Mouse (Mus musculus) left cerebral cortex, adult 8-10 months (tissue): ENCODE measurements around the gene Mob3b. TPM values are rescaled to one million over a fixed set of nuclear protein-coding genes. Genes with fewer than 3 reads are reported as not detected.

Experiments
- DNase-seq, 2 experiments: peaks; one replicate each; pipeline ENCODE4 v3.0.0; 2022; ENCODE audit warnings: low spot score in 2 of 2
- total RNA-seq, 4 experiments: library from RNA; stranded (reverse); gene quantifications; 2 replicates each; pipeline ENCODE4 v1.2.4; 2022

Mob3b gene
- total RNA-seq, 4 experiments from 2014 or later = 6.3 to 8.9 (median 7.7) TPM

GRCm38 (mm10) chr4:35006056-35006455 is 151.2 kb downstream of the Mob3b start:
- no peak for DNase-seq

- DNase-seq = no peak
Observed at GRCm38 (mm10) chr4:35005068-35005769, 152.1 kb downstream of the Mob3b start.

- no peak for DNase-seq
Observed at GRCm38 (mm10) chr4:35004473-35004872, 152.8 kb downstream of the Mob3b start.

- no peak for DNase-seq
Observed at GRCm38 (mm10) chr4:35003550-35004326, 153.5 kb downstream of the Mob3b start.

- no peak for DNase-seq
Observed at GRCm38 (mm10) chr4:34996616-34997015, 160.7 kb downstream of the Mob3b start.

- no peak for DNase-seq
Observed at GRCm38 (mm10) chr4:34993639-34993975, 163.7 kb downstream of the Mob3b start.

- DNase-seq = no peak
Observed at GRCm38 (mm10) chr4:34992866-34993638, 164.2 kb downstream of the Mob3b start.

DNA sequence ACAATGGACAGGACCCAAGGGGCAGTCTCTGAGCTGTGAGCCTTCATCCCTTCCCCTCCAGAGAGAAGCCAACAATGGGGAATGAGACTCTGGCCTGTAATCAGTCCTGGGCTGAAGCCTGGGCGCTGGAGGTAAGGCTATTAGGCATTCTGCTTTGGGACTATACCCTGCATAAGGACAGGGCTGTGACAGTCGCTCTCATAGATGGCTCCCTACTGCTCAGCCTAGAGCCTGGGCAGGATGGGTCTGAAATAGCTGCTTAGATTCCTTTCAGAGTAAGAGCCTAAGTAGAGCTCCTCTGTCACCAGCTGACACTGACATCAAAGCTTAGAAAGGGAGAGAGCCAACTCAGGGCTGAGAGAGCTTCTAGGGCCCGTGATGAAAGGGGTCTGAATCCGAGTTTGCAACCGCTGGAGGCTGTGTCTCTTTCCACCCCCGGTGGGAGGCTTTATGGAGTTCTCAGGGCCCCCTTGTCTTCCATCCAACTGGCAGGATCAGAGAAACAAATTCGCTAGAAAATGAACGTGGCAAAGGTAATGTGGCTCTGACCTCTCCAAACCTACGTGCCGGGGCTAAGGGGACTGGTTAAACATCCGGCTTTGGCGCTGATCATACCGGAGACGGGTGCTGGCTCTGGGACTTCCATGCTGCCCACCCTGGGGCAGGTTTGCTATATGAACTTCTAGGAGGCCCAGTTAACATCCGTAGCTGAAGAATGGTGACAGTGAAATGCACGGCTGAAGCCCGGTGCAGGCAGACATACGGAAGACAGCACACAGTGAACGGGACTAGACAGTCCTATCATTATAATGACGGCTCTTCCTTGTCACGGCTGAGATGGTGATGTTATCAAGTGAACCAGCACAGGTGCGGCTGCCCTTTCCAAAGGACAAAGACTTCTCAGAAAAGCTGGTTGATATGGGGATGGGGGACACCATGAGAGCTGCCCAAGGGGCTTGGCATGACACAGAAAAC is 165.1 kb downstream of the Mob3b start:
- no peak for DNase-seq

DNA sequence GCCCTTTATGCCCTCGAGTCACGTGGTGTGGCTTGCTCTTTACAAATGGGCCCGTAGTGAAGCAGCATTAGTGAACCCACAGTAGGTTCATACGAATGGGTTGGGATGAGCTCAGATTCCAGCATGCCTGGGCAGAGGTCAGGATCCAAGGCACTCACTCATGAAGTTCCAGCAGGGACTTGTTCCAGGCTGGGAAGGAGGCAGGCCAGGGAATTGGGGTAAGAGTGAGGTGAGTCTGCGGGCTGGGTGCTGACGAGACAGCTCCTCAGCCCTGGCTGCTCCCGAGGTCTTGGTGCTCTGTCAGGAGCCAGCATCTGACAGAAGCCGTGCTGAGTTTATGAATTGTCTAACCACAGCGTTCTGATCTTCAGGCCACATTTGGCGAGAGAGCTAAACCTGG is 166.2 kb downstream of the Mob3b start:
- no peak for DNase-seq

GRCm38 (mm10) chr4:34990659-34991058 is 166.6 kb downstream of the Mob3b start:
- no peak for DNase-seq

DNA sequence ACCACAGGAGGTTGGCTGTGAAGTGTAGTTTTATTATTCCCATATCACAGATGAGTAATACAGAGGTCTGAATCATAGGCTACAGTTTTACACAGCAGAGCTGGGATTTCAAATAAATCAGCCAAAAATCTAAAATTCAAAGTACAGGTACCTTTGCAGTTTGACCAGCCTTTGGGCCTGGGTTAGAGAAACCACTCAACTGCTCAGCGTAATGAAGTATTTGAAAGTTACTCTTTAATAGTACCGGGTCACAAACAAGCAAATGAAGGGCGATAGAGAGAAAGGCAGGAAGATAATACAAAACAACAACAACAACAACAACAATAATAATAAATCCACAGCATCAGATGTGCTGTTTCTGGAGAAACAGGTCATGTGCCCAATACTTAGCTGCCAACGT is 169.7 kb downstream of the Mob3b start:
- no peak for DNase-seq

- no peak for DNase-seq
Observed at GRCm38 (mm10) chr4:34987109-34987508, 170.2 kb downstream of the Mob3b start.

DNA sequence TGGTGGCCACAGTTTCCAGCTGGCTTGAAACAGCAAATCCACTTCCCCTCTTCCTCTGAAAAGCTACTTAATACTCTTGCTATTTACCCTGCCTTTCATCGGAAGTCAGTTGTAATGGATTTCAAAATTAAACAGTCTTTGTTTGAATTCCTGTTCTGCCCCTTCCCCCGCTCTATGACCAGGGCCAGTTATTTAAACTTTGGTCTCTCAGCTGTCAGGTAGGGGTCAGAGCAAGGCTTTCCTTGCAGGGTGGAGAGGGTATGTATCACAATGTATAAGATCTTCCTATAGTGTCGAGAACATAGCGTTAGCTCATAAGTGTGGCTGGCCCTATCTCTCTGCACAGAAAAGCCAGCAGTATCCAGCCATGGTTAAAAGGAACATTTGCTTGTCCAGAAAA is 170.6 kb downstream of the Mob3b start:
- no peak for DNase-seq

GRCm38 (mm10) chr4:34984377-34984776 is 172.9 kb downstream of the Mob3b start:
- DNase-seq = no peak

DNA sequence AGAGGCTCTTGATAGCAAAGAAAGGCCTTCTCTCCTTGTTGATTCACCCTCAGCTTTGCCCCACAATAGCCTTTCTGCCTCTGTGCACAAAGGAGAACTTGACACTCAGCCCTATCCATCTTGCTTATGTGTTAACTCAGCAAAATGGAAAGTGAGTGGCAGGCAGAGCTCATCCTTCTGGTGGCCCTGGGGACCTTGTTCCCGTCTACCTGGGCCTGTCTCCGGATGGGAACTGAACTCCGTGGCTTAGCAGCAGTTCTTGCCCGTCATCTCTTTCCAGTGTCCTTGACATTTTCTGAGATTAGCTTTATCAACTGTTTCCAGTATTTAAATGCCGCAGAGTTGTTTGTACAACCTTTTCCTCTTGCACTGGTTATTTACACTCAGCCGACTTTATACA is 173.8 kb downstream of the Mob3b start:
- no peak for DNase-seq

- no peak for DNase-seq
Observed at GRCm38 (mm10) chr4:34981301-34982172, 175.7 kb downstream of the Mob3b start.

DNA sequence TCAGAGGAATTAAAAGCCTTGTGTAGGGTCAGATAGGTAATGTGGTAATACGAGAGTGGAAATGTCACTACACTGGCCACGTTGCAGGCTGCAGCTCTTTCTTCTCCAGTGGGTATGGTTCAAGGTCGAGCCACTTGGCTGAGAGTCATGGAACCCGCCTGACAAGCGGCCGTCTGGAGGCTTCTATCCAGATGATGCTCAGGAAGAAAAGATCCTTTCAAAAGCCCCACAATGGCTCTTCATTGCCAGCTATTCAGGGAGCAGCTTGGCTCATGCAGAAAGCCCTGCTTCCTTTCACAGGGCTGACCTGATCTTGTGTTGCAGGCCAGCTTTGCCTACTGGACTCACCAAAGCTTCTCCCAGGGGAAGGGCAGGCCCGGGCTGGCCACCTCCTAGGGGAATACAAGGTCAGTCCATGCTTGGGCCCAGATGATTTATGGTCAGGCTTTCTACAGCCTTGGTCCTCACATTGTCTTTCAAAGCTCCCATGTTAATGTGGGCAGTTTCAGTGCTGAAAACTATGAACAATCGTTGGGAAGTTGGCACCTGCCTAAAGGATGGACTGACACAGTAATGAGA is 176.7 kb downstream of the Mob3b start:
- DNase-seq = no peak

DNA sequence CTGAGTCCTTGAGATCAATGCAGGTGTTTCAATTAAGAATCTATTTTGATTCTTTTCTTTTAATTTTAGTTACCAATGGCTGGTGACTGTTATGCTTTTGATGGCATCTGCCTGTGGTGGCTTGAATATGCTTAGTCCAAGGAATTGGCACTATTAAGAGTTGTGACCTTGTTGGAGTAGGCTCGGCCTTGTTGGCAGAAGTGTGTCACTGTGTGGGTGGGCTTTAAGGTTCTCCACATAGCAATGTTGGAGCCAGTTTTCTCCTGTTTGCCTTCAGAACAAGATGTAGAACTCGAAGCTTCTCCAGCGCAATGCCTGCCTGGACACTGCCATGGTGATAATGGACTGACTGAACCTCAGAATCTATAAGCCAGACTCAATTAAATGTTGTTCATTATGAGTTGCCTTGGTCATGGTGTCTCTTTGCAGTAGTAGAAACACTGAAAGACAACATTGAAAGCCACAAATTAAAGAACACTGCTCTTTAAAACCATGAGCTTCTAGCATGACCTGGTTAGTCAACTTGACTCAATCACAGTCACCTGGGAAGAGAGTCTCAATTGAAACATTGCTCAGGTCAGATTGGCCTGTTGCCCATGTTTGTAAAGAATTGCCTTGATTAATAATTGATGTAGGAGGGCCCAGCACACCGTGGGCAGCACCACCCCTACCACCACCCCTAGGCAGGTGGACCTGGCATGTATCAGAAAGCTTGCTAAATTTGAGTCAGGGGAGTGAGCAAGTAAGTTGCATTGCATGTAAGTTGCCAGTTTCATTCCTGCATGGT is 180.2 kb downstream of the Mob3b start:
- DNase-seq = no peak

DNA sequence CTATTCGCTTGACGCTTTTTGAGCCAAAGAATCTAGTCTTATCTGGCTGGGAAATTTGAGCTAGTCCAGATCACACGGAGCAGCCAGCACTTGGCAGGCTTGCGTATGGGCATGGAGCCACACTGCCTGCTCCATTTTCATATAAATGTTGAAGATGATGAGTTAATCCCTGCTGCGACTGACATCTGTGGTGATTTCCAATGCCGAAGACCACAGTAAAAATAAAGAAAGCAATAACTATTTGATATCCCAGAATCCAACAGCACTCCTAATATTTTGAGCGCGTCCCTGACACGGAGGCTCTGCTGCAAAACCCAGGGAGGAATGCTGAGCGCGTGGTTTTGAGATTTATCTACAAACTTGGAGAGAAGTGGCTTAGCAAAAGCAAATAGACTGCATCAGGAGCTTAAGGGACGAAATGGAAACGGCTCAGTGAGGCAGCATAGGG is 180.9 kb downstream of the Mob3b start:
- DNase-seq = no peak
